Mouse (Mus musculus) neural tube, embryonic 14.5 days (tissue): Measurements from ENCODE around the gene Nfib. TPM values are rescaled to one million over a fixed set of nuclear protein-coding genes. Genes with fewer than 3 reads are reported as not detected.

ENCODE experiments used
- ATAC-seq: fragments of 200-750 bp; cut with Nextera tagmentation; 2 replicates; pipeline ENCODE4 v1.8.0; 2017; ENCODE audit warnings: low read depth, mild to moderate bottlenecking, moderate TSS enrichment, moderate library complexity
- H3K27ac ChIP-seq: fragments of 300-500 bp; sonication (generic); 2 replicates; pipeline ENCODE4 v1.5.1; 2014; ENCODE audit warnings: low read depth, mild to moderate bottlenecking, control low read depth, low read length, moderate library complexity, mixed read lengths
- H3K27me3 ChIP-seq: fragments of 300-500 bp; sonication (generic); 2 replicates; pipeline ENCODE4 v1.6.1; 2014; ENCODE audit warnings: low read length; ENCODE audit not compliant: control insufficient read depth, insufficient read depth
- H3K36me3 ChIP-seq: fragments of 300-500 bp; sonication (generic); 2 replicates; pipeline ENCODE4 v1.6.1; 2014; ENCODE audit warnings: low read length, mixed read lengths; ENCODE audit not compliant: control insufficient read depth, insufficient read depth
- H3K4me1 ChIP-seq: fragments of 300-500 bp; sonication (generic); 2 replicates; pipeline ENCODE4 v1.6.1; 2014; ENCODE audit warnings: low read length; ENCODE audit not compliant: control insufficient read depth, insufficient read depth
- H3K4me2 ChIP-seq: fragments of 300-500 bp; sonication (generic); 2 replicates; pipeline ENCODE4 v1.6.1; 2014; ENCODE audit warnings: mild to moderate bottlenecking, low read depth, low read length, control low read depth
- H3K4me3 ChIP-seq: fragments of 300-500 bp; sonication (generic); 2 replicates; pipeline ENCODE4 v1.5.1; 2014; ENCODE audit warnings: low read depth, low read length, control low read depth, mixed read lengths
- H3K9ac ChIP-seq: fragments of 300-500 bp; sonication (generic); replicated peaks from 2 replicates; pipeline ENCODE4 v1.6.1; 2014; ENCODE audit warnings: low read depth, mild to moderate bottlenecking, control low read depth, low read length, mixed read lengths
- H3K9me3 ChIP-seq: fragments of 300-500 bp; sonication (generic); 2 replicates; pipeline ENCODE4 v1.6.1; 2016; ENCODE audit warnings: low read length; ENCODE audit not compliant: control insufficient read depth
- WGBS: fragments of 180-500 bp; shearing (Covaris S2); extraction: QIAGEN DNeasy Blood & Tissue Kit; methylation state at CpG from one replicate; pipeline ENCODE4 v1.1.7; 2014; 5-methylcytosine and 5-hydroxymethylcytosine counted together
- polyA plus RNA-seq: library from polyadenylated mRNA; unstranded; fragments of >200 nt; fragmentation: Nextera tagmentation; extraction: Ambion mirVana; gene quantifications from 2 replicates; pipeline ENCODE4 v1.2.1, GENCODE M21; 2014

Nfib gene
- polyA plus RNA-seq, 1 experiment from 2014 or later, result 111 TPM

DNA sequence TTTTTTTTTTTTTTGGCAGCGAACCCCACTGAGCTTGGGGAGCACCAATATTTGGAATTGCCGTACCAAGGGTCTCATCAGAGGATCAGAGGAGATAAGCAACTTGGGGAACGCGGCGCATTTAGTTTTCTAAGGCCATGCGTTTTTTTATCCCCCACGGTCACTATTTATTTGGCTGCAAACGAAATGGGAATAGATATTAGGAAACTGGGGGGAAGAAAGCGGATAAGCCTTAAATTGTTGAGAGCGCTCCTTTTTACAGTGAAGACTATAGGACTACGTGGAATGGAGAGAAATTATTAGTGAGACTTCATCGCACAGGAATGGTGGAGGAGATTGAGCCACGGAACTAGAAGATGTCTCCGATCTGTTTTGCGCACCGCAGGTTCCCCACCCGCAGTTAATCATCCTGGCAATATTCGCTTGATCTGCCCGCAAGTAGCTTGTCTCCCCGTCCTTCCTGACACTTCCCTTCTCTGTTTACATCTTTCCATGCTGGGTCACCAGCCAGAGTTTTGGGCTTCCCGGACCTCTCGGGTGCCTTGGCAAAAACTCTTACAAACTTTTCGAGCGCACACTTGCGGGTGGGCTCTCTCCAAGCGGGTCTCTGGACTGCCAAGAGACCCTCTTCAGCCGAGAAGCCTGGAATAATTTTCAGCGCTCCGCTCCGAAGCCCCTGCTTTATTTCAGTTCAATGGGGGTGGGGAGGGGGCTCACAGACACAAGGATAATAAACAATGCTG lies 167.3 kb downstream of the Nfib start:
- Histone ChIP-seq H3K27me3 (peaks cover 5% of the 10 kb centered on the region; the same call in 1 of the 2 replicates), H3K9ac (peak overlapping the region; percentile 2; the same call in 1 of the 2 replicates), H3K9me3 (no peaks in the 10 kb centered on the region), H3K27ac (peak overlapping the region; percentile 2; the same call in 1 of the 2 replicates), H3K4me2 (peak overlapping the region; percentile 71), H3K4me1 (peaks cover 26% of the 10 kb centered on the region), H3K36me3 (no peaks in the 10 kb centered on the region), H3K4me3 (peak overlapping the region; percentile 27)
- ATAC-seq, result no peak
- whole genome bisulfite sequencing, result 3% methylated on average over 30 of the region's 30 CpGs

DNA sequence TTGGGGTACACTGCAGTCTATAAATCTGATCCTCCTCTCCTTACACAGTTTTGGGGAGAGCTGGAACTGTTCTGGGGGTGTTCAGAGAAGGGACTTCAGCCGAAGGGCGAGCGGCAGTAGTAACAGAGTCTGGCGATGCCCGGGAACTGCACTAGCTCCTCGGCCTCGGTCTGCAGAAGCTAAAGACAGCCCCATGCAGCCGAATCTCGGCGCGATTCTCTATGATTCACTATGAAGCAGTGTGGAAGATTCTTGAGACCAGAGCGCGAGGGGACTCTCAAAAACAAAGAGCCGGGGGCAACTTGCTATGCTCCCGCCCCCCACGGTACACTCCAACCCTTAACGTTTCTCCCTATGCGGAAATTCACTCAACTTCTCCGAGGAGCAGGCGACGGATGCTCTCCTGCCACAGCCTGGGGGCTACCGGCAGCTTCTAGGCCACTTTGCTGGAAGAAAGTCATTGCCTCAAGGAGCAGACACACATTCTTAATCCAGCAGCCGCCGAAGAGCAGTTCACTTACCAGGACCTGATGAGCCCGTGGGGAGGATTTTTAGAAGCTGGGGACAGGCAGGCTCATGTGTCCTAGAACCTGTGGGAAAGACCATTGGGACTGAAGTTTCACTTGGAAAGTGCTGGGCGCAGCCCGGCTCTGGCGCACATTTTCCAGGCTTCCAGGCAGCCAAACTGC lies 168.1 kb downstream of the Nfib start:
- peaks cover 5% of the 10 kb centered on the region; the same call in 1 of the 2 replicates for H3K27me3 ChIP-seq
- peak overlapping the region; percentile 71 for H3K4me2 ChIP-seq
- no peak overlapping the region for H3K27ac ChIP-seq
- peaks cover 26% of the 10 kb centered on the region for H3K4me1 ChIP-seq
- H3K36me3 ChIP-seq, result no peaks in the 10 kb centered on the region
- no peak for ATAC-seq
- WGBS, result 4% methylated on average over 28 of the region's 28 CpGs
- peak overlapping the region; percentile 50 for H3K9ac ChIP-seq
- no peaks in the 10 kb centered on the region for H3K9me3 ChIP-seq
- peak overlapping the region; percentile 27 for H3K4me3 ChIP-seq

GRCm38 (mm10) chr4:82536435-82537278 lies 168.9 kb downstream of the Nfib start:
- H3K4me3 ChIP-seq, result peak overlapping the region; percentile 27
- H3K4me1 ChIP-seq, result peaks cover 34% of the 10 kb centered on the region
- peaks cover 5% of the 10 kb centered on the region; the same call in 1 of the 2 replicates for H3K27me3 ChIP-seq
- no peaks in the 10 kb centered on the region for H3K9me3 ChIP-seq
- H3K4me2 ChIP-seq, result peak overlapping the region; percentile 71
- peak overlapping the region; percentile 50 for H3K9ac ChIP-seq
- no peak overlapping the region for H3K27ac ChIP-seq
- WGBS, result 6% methylated on average over 36 of the region's 36 CpGs
- no peaks in the 10 kb centered on the region for H3K36me3 ChIP-seq
- no peak for ATAC-seq

GRCm38 (mm10) chr4:82535606-82536434 lies 169.7 kb downstream of the Nfib start:
- H3K9ac ChIP-seq, result no peak overlapping the region
- H3K4me2 ChIP-seq, result 0 out of 2 replicates have a peak overlapping the region, but pooled peaks have one; percentile 12
- 57% methylated on average over 6 of the region's 6 CpGs for WGBS
- no peak for ATAC-seq
- H3K27ac ChIP-seq, result no peak overlapping the region
- no peak overlapping the region for H3K4me3 ChIP-seq
- H3K27me3 ChIP-seq, result peaks cover 5% of the 10 kb centered on the region; the same call in 1 of the 2 replicates
- H3K4me1 ChIP-seq, result peaks cover 39% of the 10 kb centered on the region
- no peaks in the 10 kb centered on the region for H3K36me3 ChIP-seq
- no peaks in the 10 kb centered on the region for H3K9me3 ChIP-seq

- Histone ChIP-seq H3K9ac (0 out of 2 replicates have a peak overlapping the region, but pooled peaks have one; percentile 29), H3K4me2 (no peak overlapping the region), H3K27me3 (peaks cover 5% of the 10 kb centered on the region; the same call in 1 of the 2 replicates), H3K4me1 (peaks cover 36% of the 10 kb centered on the region), H3K4me3 (no peak overlapping the region), H3K27ac (peak overlapping the region; percentile 85), H3K36me3 (no peaks in the 10 kb centered on the region), H3K9me3 (no peaks in the 10 kb centered on the region)
- 12% methylated on average over 3 of the region's 3 CpGs for WGBS
- peak; percentile 83 for ATAC-seq
These were observed 172.3 kb downstream of the Nfib start for GRCm38 (mm10) chr4:82533231-82533630.

GRCm38 (mm10) chr4:82532443-82533191 lies 172.9 kb downstream of the Nfib start:
- peaks cover 34% of the 10 kb centered on the region for H3K4me1 ChIP-seq
- peak; percentile 82 for ATAC-seq
- H3K9ac ChIP-seq, result peak overlapping the region; percentile 29; the same call in 1 of the 2 replicates
- no peak overlapping the region for H3K4me3 ChIP-seq
- peak overlapping the region; percentile 34; the same call in 1 of the 2 replicates for H3K4me2 ChIP-seq
- WGBS, result 4% methylated on average over 11 of the region's 11 CpGs
- peaks cover 5% of the 10 kb centered on the region; the same call in 1 of the 2 replicates for H3K27me3 ChIP-seq
- H3K9me3 ChIP-seq, result no peaks in the 10 kb centered on the region
- peak overlapping the region; percentile 85 for H3K27ac ChIP-seq
- H3K36me3 ChIP-seq, result no peaks in the 10 kb centered on the region

DNA sequence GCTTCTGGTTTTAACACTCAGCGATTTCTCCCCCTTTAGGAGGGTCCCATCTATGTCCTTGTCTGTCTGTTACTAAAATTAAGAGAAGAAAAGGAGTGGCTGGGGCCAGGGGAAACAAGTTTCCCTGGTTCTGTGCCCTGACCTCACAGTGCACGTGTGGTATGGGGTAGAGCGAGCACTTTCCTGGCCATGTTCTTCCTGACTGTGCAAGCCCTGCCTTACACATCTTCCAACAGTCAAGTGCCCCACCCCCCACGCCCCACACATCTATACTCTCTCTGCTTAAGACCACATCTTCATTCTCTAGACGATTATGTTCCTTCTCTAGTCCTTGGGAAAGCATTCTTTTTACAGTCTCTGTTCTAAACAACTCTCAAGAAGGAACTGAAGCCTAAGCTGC lies 173.6 kb downstream of the Nfib start:
- ATAC-seq, result peak; percentile 20; the same call in 1 of the 2 replicates
- no peak overlapping the region for H3K4me3 ChIP-seq
- peak overlapping the region; percentile 85 for H3K27ac ChIP-seq
- H3K4me1 ChIP-seq, result peaks cover 27% of the 10 kb centered on the region; the same call in 1 of the 2 replicates
- no peaks in the 10 kb centered on the region for H3K36me3 ChIP-seq
- 49% methylated on average over 5 of the region's 5 CpGs for WGBS
- H3K27me3 ChIP-seq, result peaks cover 5% of the 10 kb centered on the region; the same call in 1 of the 2 replicates
- H3K9me3 ChIP-seq, result no peaks in the 10 kb centered on the region
- peak overlapping the region; percentile 34; the same call in 1 of the 2 replicates for H3K4me2 ChIP-seq
- no peak overlapping the region for H3K9ac ChIP-seq
